In genomic region chr2:110353302-110353970, GRCm38 (mm10) we compare ENCODE assay signal across 23 mouse cellular contexts. TPM values are rescaled to one million over a fixed set of nuclear protein-coding genes. Genes with fewer than 3 reads are reported as not detected.
"Had no signal": no experiment of that assay in that cellular context is flagged by ENCODE, and none has a peak within 500 bp of the region (broad histone marks: within the 10 kb centered on the region; RNA-seq: fewer than 3 reads in every experiment).

No protein-coding gene starts in this region.

- H3K36me3 ChIP-seq: lung, embryonic 15.5 days; midbrain, embryonic 13.5 days; neural tube, embryonic 13.5 days; neural tube, embryonic 15.5 days had no signal

- DNase-seq: liver, postnatal 0 days; lung, adult 2 months; lung, postnatal 14 days; lung, postnatal 36 days; retina, postnatal 1 day; right cerebral cortex, adult 18-20 months; right cerebral cortex, postnatal 25 days; right cerebral cortex, postnatal 4 days; spleen, adult 18-20 months; thymus, adult 2 months; thymus, postnatal 25 days; thymus, postnatal 4 days had no signal

- H3K27me3 ChIP-seq: lung, embryonic 15.5 days; megakaryocyte, embryonic 14.5 days; midbrain, embryonic 13.5 days; neural tube, embryonic 13.5 days; neural tube, embryonic 15.5 days had no signal

- H3K9ac ChIP-seq: liver, postnatal 0 days; lung, embryonic 15.5 days; midbrain, embryonic 13.5 days; neural tube, embryonic 13.5 days; neural tube, embryonic 15.5 days had no signal

- H3K4me3 ChIP-seq: lung, embryonic 15.5 days; megakaryocyte, embryonic 14.5 days; midbrain, embryonic 13.5 days; myocyte; neural tube, embryonic 13.5 days; neural tube, embryonic 15.5 days had no signal

- H3K4me1 ChIP-seq: megakaryocyte, embryonic 14.5 days; neural tube, embryonic 13.5 days; neural tube, embryonic 15.5 days had no signal

- H3K4me2 ChIP-seq: lung, embryonic 15.5 days; midbrain, embryonic 11.5 days; midbrain, embryonic 13.5 days; neural tube, embryonic 13.5 days; neural tube, embryonic 15.5 days had no signal

- H3K9me3 ChIP-seq: lung, embryonic 15.5 days; megakaryocyte, embryonic 14.5 days; midbrain, embryonic 13.5 days; neural tube, embryonic 13.5 days; neural tube, embryonic 15.5 days had no signal

- ATAC-seq: liver, postnatal 0 days; lung, postnatal 0 days; midbrain, embryonic 13.5 days; midbrain, embryonic 16.5 days had no signal

- H3K27ac ChIP-seq: lung, embryonic 15.5 days; macrophage; midbrain, embryonic 13.5 days; neural tube, embryonic 13.5 days; neural tube, embryonic 15.5 days had no signal

RNA-seq across cellular contexts. Expression of gene Fibin, which starts 9.5 kb away (rescaled TPM):
- polyA plus RNA-seq: macrophage had no signal

RNA-seq across cellular contexts. Expression of gene Bbox1, which starts 39.1 kb away (rescaled TPM):
- polyA plus RNA-seq: macrophage; midbrain, embryonic 11.5 days; myocyte; neural tube, embryonic 11.5 days; neural tube, embryonic 13.5 days had no signal
